Mouse (Mus musculus): ENCODE results near the gene Asb3.

- TF ChIP-seq CTCF (IDR thresholded peaks at IDR 0.05; ENCODE audit: insufficient read depth, low read length) (no peak), POLR2A (IDR thresholded peaks at IDR 0.05; ENCODE audit: borderline replicate concordance, extremely low read depth, low read depth, low read length) (no peak)
Observed at GRCm38 (mm10) chr11:30998704-30999103, 113.5 kb downstream of the Asb3 start.

All from lung, adult 2 months (tissue).